ENCODE assay signal across 31 mouse cellular contexts in genomic region chr1:153844042-153844441, GRCm38 (mm10). TPM values are rescaled to one million over a fixed set of nuclear protein-coding genes. Genes with fewer than 3 reads are reported as not detected.
"Had no signal": no experiment of that assay in that cellular context is flagged by ENCODE, and none has a peak within 500 bp of the region (broad histone marks: within the 10 kb centered on the region; RNA-seq: fewer than 3 reads in every experiment).

TSS of gene Rgsl1 (minus strand) at chr1:153844142.

- H3K27me3 ChIP-seq: limb, embryonic 12.5 days; limb, embryonic 13.5 days; limb, embryonic 15.5 days; liver, embryonic 12.5 days; liver, embryonic 13.5 days; liver, embryonic 15.5 days; lung, embryonic 15.5 days; midbrain, embryonic 12.5 days; midbrain, embryonic 13.5 days; midbrain, embryonic 15.5 days had no signal

- H3K4me1 ChIP-seq: limb, embryonic 12.5 days; limb, embryonic 13.5 days; limb, embryonic 15.5 days; liver, embryonic 12.5 days; liver, embryonic 13.5 days; liver, embryonic 15.5 days; lung, embryonic 15.5 days; midbrain, embryonic 10.5 days; midbrain, embryonic 12.5 days; midbrain, embryonic 13.5 days; midbrain, embryonic 15.5 days had no signal

- H3K27ac ChIP-seq: left cerebral cortex, adult 2 months; limb, embryonic 10.5 days; limb, embryonic 12.5 days; limb, embryonic 13.5 days; limb, embryonic 15.5 days; liver, embryonic 12.5 days; liver, embryonic 13.5 days; liver, embryonic 14.5 days; liver, embryonic 15.5 days; lung, embryonic 15.5 days; macrophage; midbrain, embryonic 10.5 days; midbrain, embryonic 12.5 days; midbrain, embryonic 13.5 days; midbrain, embryonic 15.5 days had no signal

- DNase-seq: left cerebral cortex, postnatal 4 days; liver; liver, embryonic 13.5 days; liver, postnatal 0 days; lung, adult 18-20 months; lung, adult 2 months; lung, embryonic 14.5 days; lung, postnatal 10 days; lung, postnatal 14 days; lung, postnatal 36 days; lung, postnatal 4 days; midbrain, embryonic 14.5 days had no signal

- H3K36me3 ChIP-seq: limb, embryonic 10.5 days; limb, embryonic 12.5 days; limb, embryonic 13.5 days; limb, embryonic 15.5 days; liver, embryonic 12.5 days; liver, embryonic 13.5 days; liver, embryonic 15.5 days; lung, embryonic 15.5 days; midbrain, embryonic 10.5 days; midbrain, embryonic 12.5 days; midbrain, embryonic 13.5 days; midbrain, embryonic 15.5 days had no signal

- H3K4me3 ChIP-seq: left cerebral cortex, adult 2 months; limb, embryonic 10.5 days; limb, embryonic 12.5 days; limb, embryonic 13.5 days; limb, embryonic 15.5 days; liver, embryonic 12.5 days; liver, embryonic 13.5 days; liver, embryonic 15.5 days; lung, embryonic 15.5 days; megakaryocyte, embryonic 14.5 days; midbrain, embryonic 10.5 days; midbrain, embryonic 12.5 days; midbrain, embryonic 13.5 days; midbrain, embryonic 15.5 days; myocyte had no signal

RNA-seq across cellular contexts. Expression of gene Rgsl1, which starts in this region (rescaled TPM):
- polyA plus RNA-seq: limb, embryonic 10.5 days; limb, embryonic 12.5 days; liver, adult 2 months; liver, embryonic 13.5 days; liver, embryonic 15.5 days; liver, postnatal 0 days; lung, embryonic 14.5 days; lung, embryonic 15.5 days; lung, embryonic 16.5 days; midbrain, embryonic 10.5 days; midbrain, embryonic 11.5 days; midbrain, embryonic 12.5 days; myocyte had no signal
